Mouse (Mus musculus) stomach, embryonic 15.5 days (tissue): ENCODE measurements around the gene Cggbp1. TPM values are rescaled to one million over a fixed set of nuclear protein-coding genes. Genes with fewer than 3 reads are reported as not detected.
A peak's percentile ranks its signal among the peaks of the same experiment; 100 is the strongest.

Experiments
- ATAC-seq: fragments of 200-750 bp; cut with Nextera tagmentation; 2 replicates; pipeline ENCODE4 v1.8.0; 2017; ENCODE audit warnings: low read depth, moderate number of reproducible peaks, moderate TSS enrichment; ENCODE audit not compliant: insufficient read depth, low FRiP score
- H3K27ac ChIP-seq: fragments of 300-500 bp; sonication (generic); 2 replicates; pipeline ENCODE4 v1.5.1; 2015; ENCODE audit warnings: mild to moderate bottlenecking, inconsistent platforms
- H3K27me3 ChIP-seq: fragments of 300-500 bp; sonication (generic); replicated peaks from 2 replicates; pipeline ENCODE4 v1.6.1; 2015; ENCODE audit warnings: inconsistent platforms
- H3K36me3 ChIP-seq: fragments of 300-500 bp; sonication (generic); 2 replicates; pipeline ENCODE4 v1.6.1; 2015; ENCODE audit warnings: inconsistent platforms
- H3K4me1 ChIP-seq: fragments of 300-500 bp; sonication (generic); 2 replicates; pipeline ENCODE4 v1.6.1; 2015; ENCODE audit warnings: inconsistent platforms
- H3K4me2 ChIP-seq: fragments of 300-500 bp; sonication (generic); 2 replicates; pipeline ENCODE4 v1.6.1; 2015; ENCODE audit warnings: mild to moderate bottlenecking, inconsistent platforms
- H3K4me3 ChIP-seq: fragments of 300-500 bp; sonication (generic); replicated peaks from 2 replicates; pipeline ENCODE4 v1.5.1; 2015; ENCODE audit warnings: inconsistent platforms
- H3K9ac ChIP-seq: fragments of 300-500 bp; sonication (generic); 2 replicates; pipeline ENCODE4 v1.6.1; 2015; ENCODE audit warnings: inconsistent platforms
- H3K9me3 ChIP-seq: fragments of 300-500 bp; sonication (generic); 2 replicates; pipeline ENCODE4 v1.6.1; 2016; ENCODE audit warnings: inconsistent platforms
- WGBS: fragments of 180-500 bp; shearing (Covaris S2); methylation state at CpG from one replicate; pipeline ENCODE4 v1.1.7; 2015; 5-methylcytosine and 5-hydroxymethylcytosine counted together
- polyA plus RNA-seq: library from polyadenylated mRNA; unstranded; fragments of >200 nt; fragmentation: Nextera tagmentation; extraction: Ambion mirVana; gene quantifications from 2 replicates; pipeline ENCODE4 v1.2.1, GENCODE M21; 2015

Cggbp1 gene
- polyA plus RNA-seq, 1 experiment from 2014 or later = 66.8 TPM

GRCm38 (mm10) chr16:64875384-64875783, 23.6 kb downstream of the Cggbp1 start:
- no peak overlapping the region for H3K4me2 ChIP-seq
- H3K9me3 ChIP-seq = no peaks in the 10 kb centered on the region
- H3K27me3 ChIP-seq = no peaks in the 10 kb centered on the region
- H3K4me1 ChIP-seq = no peaks in the 10 kb centered on the region
- H3K4me3 ChIP-seq = no peak overlapping the region
- H3K27ac ChIP-seq = no peak overlapping the region
- H3K36me3 ChIP-seq = no peaks in the 10 kb centered on the region
- H3K9ac ChIP-seq = no peak overlapping the region
- no peak for ATAC-seq
- 91% methylated on average over 10 of the region's 10 CpGs for WGBS

GRCm38 (mm10) chr16:64875822-64876221, 24.0 kb downstream of the Cggbp1 start:
- no peaks in the 10 kb centered on the region for H3K4me1 ChIP-seq
- H3K36me3 ChIP-seq = no peaks in the 10 kb centered on the region
- H3K27me3 ChIP-seq = no peaks in the 10 kb centered on the region
- no peak overlapping the region for H3K4me2 ChIP-seq
- no peak overlapping the region for H3K27ac ChIP-seq
- H3K4me3 ChIP-seq = no peak overlapping the region
- whole genome bisulfite sequencing = 89% methylated on average over 1 of the region's 1 CpGs
- no peak overlapping the region for H3K9ac ChIP-seq
- no peak for ATAC-seq
- H3K9me3 ChIP-seq = no peaks in the 10 kb centered on the region

GRCm38 (mm10) chr16:64876631-64877265, 25.0 kb downstream of the Cggbp1 start:
- Histone ChIP-seq H3K4me1 (no peaks in the 10 kb centered on the region), H3K4me3 (no peak overlapping the region), H3K27me3 (no peaks in the 10 kb centered on the region), H3K4me2 (no peak overlapping the region), H3K9ac (no peak overlapping the region), H3K36me3 (no peaks in the 10 kb centered on the region), H3K9me3 (no peaks in the 10 kb centered on the region), H3K27ac (no peak overlapping the region)
- ATAC-seq = no peak
- 77% methylated on average over 4 of the region's 4 CpGs for WGBS

DNA sequence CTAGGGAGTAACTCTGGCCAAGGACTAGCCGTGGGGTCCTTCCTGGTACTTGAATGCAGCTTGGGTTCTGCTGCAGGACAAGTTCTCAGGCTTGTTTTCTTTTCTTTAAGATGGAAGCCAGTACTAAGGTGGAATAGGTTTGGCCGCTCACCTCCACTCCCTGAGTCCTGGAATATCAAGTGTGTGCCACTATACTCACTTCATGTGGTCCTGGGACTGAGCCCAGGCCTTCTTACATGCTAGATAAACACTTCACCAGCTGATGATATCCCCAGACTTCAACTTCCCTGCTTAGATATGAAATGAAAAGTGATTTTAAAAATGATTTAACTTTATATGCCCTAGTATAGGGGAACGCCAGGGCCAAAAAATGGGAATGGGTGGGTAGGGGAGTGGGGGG, 25.5 kb downstream of the Cggbp1 start:
- no peaks in the 10 kb centered on the region for H3K36me3 ChIP-seq
- no peak overlapping the region for H3K27ac ChIP-seq
- no peak for ATAC-seq
- no peak overlapping the region for H3K4me3 ChIP-seq
- H3K9ac ChIP-seq = no peak overlapping the region
- no peaks in the 10 kb centered on the region for H3K9me3 ChIP-seq
- H3K27me3 ChIP-seq = no peaks in the 10 kb centered on the region
- H3K4me1 ChIP-seq = no peaks in the 10 kb centered on the region
- no peak overlapping the region for H3K4me2 ChIP-seq
- 87% methylated on average over 3 of the region's 3 CpGs for WGBS

- no peak for ATAC-seq
- 78% methylated on average over 3 of the region's 3 CpGs for WGBS
Observed at GRCm38 (mm10) chr16:64878611-64879132, 26.9 kb downstream of the Cggbp1 start.

GRCm38 (mm10) chr16:64879735-64880134, 27.9 kb downstream of the Cggbp1 start:
- H3K27ac ChIP-seq = no peak overlapping the region
- H3K9ac ChIP-seq = no peak overlapping the region
- H3K36me3 ChIP-seq = no peaks in the 10 kb centered on the region
- 39% methylated on average over 5 of the region's 5 CpGs for WGBS
- 0 out of 2 replicates have a peak, but pooled peaks cover 5% of the 10 kb centered on the region for H3K4me1 ChIP-seq
- no peaks in the 10 kb centered on the region for H3K9me3 ChIP-seq
- H3K4me2 ChIP-seq = no peak overlapping the region
- no peak overlapping the region for H3K4me3 ChIP-seq
- no peaks in the 10 kb centered on the region for H3K27me3 ChIP-seq
- ATAC-seq = no peak

More at GRCm38 (mm10) chr16:64878611-64879132, 26.9 kb downstream of the Cggbp1 start:
- H3K4me2 ChIP-seq = no peak overlapping the region
- H3K36me3 ChIP-seq = no peaks in the 10 kb centered on the region
- no peak overlapping the region for H3K9ac ChIP-seq
- no peaks in the 10 kb centered on the region for H3K27me3 ChIP-seq
- H3K9me3 ChIP-seq = no peaks in the 10 kb centered on the region
- no peaks in the 10 kb centered on the region for H3K4me1 ChIP-seq
- no peak overlapping the region for H3K4me3 ChIP-seq
- H3K27ac ChIP-seq = no peak overlapping the region

GRCm38 (mm10) chr16:64880986-64881385, 29.2 kb downstream of the Cggbp1 start:
- no peak overlapping the region for H3K4me2 ChIP-seq
- 82% methylated on average over 3 of the region's 3 CpGs for WGBS
- no peaks in the 10 kb centered on the region for H3K9me3 ChIP-seq
- H3K4me1 ChIP-seq = 0 out of 2 replicates have a peak, but pooled peaks cover 5% of the 10 kb centered on the region
- ATAC-seq = no peak
- H3K4me3 ChIP-seq = no peak overlapping the region
- no peak overlapping the region for H3K27ac ChIP-seq
- H3K36me3 ChIP-seq = no peaks in the 10 kb centered on the region
- no peak overlapping the region for H3K9ac ChIP-seq
- H3K27me3 ChIP-seq = no peaks in the 10 kb centered on the region

GRCm38 (mm10) chr16:64881442-64881841, 29.6 kb downstream of the Cggbp1 start:
- Histone ChIP-seq H3K9ac (no peak overlapping the region), H3K4me1 (0 out of 2 replicates have a peak, but pooled peaks cover 5% of the 10 kb centered on the region), H3K4me2 (no peak overlapping the region), H3K4me3 (no peak overlapping the region), H3K9me3 (no peaks in the 10 kb centered on the region), H3K27me3 (no peaks in the 10 kb centered on the region), H3K36me3 (no peaks in the 10 kb centered on the region), H3K27ac (no peak overlapping the region)
- ATAC-seq = no peak
- 77% methylated on average over 2 of the region's 2 CpGs for WGBS

GRCm38 (mm10) chr16:64883896-64884295, 32.1 kb downstream of the Cggbp1 start:
- no peak overlapping the region for H3K4me3 ChIP-seq

GRCm38 (mm10) chr16:64884420-64884838, 32.6 kb downstream of the Cggbp1 start:
- ATAC-seq = no peak; the same call in 1 of the 2 replicates
- no peaks in the 10 kb centered on the region for H3K27me3 ChIP-seq
- 9% methylated on average over 3 of the region's 3 CpGs for WGBS
- no peak overlapping the region; the same call in 1 of the 2 replicates for H3K4me2 ChIP-seq
- H3K9ac ChIP-seq = no peak overlapping the region
- no peaks in the 10 kb centered on the region for H3K9me3 ChIP-seq
- 0 out of 2 replicates have a peak, but pooled peaks cover 5% of the 10 kb centered on the region for H3K4me1 ChIP-seq
- peak overlapping the region; percentile 41; the same call in 1 of the 2 replicates for H3K27ac ChIP-seq
- no peak overlapping the region for H3K4me3 ChIP-seq
- H3K36me3 ChIP-seq = no peaks in the 10 kb centered on the region

More at GRCm38 (mm10) chr16:64883896-64884295, 32.1 kb downstream of the Cggbp1 start:
- H3K4me1 ChIP-seq = 0 out of 2 replicates have a peak, but pooled peaks cover 5% of the 10 kb centered on the region
- H3K36me3 ChIP-seq = no peaks in the 10 kb centered on the region
- H3K27ac ChIP-seq = peak overlapping the region; percentile 41; the same call in 1 of the 2 replicates
- H3K4me2 ChIP-seq = no peak overlapping the region
- no peak overlapping the region for H3K9ac ChIP-seq
- H3K27me3 ChIP-seq = no peaks in the 10 kb centered on the region
- WGBS = 31% methylated on average over 5 of the region's 5 CpGs
- no peaks in the 10 kb centered on the region for H3K9me3 ChIP-seq
- no peak for ATAC-seq

DNA sequence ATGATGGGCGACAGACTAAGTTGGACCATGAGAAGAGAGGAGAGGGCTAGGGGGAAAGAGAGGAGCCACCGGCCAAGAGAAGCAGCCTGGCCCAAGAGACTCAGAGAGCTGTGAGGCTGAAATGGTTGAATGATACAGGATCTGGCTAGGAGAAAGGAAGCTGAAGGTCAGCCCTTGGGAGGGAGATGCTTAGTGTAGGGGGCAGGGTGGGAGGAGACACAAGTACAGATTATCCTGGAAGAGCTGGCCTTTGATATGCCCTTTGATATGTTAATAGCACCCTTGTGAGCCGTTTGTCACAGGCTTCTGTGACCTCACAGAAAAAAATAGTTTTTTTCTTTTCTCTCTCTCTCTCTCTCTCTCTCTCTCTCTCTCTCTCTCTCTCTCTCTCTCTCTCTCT, 33.3 kb downstream of the Cggbp1 start:
- Histone ChIP-seq H3K27me3 (no peaks in the 10 kb centered on the region), H3K27ac (no peak overlapping the region), H3K9me3 (no peaks in the 10 kb centered on the region), H3K4me2 (no peak overlapping the region), H3K4me1 (0 out of 2 replicates have a peak, but pooled peaks cover 5% of the 10 kb centered on the region), H3K4me3 (no peak overlapping the region), H3K36me3 (no peaks in the 10 kb centered on the region), H3K9ac (no peak overlapping the region)
- 40% methylated on average over 3 of the region's 3 CpGs for WGBS
- no peak for ATAC-seq

GRCm38 (mm10) chr16:64885547-64885946, 33.8 kb downstream of the Cggbp1 start:
- H3K27me3 ChIP-seq = no peaks in the 10 kb centered on the region
- H3K27ac ChIP-seq = no peak overlapping the region
- H3K4me3 ChIP-seq = no peak overlapping the region
- no peak overlapping the region for H3K4me2 ChIP-seq
- no peak overlapping the region for H3K9ac ChIP-seq
- 0 out of 2 replicates have a peak, but pooled peaks cover 5% of the 10 kb centered on the region for H3K4me1 ChIP-seq
- no peaks in the 10 kb centered on the region for H3K36me3 ChIP-seq
- ATAC-seq = no peak
- H3K9me3 ChIP-seq = no peaks in the 10 kb centered on the region
- WGBS = 49% methylated on average over 4 of the region's 4 CpGs
